Comparison of ENCODE assay signal across 12 mouse cellular contexts in genomic region chr12:79393636-79394035, GRCm38 (mm10).
"Had no signal": no experiment of that assay in that cellular context is flagged by ENCODE, and none has a peak within 500 bp of the region (broad histone marks: within the 10 kb centered on the region; RNA-seq: fewer than 3 reads in every experiment).

No protein-coding gene starts in this region.

- H3K9me3 ChIP-seq: limb, embryonic 15.5 days; liver, embryonic 12.5 days; midbrain, embryonic 10.5 days; midbrain, embryonic 15.5 days; neural tube, embryonic 13.5 days had no signal

- H3K27ac ChIP-seq: limb, embryonic 15.5 days; liver, embryonic 12.5 days; midbrain, embryonic 10.5 days; midbrain, embryonic 15.5 days; neural tube, embryonic 13.5 days had no signal

- ATAC-seq: inflammation-experienced regulatory T-cells, adult 6 months; intestine, postnatal 0 days; liver, embryonic 12.5 days; midbrain, embryonic 15.5 days had no signal

- H3K4me1 ChIP-seq: liver, embryonic 12.5 days; midbrain, embryonic 15.5 days; neural tube, embryonic 13.5 days had no signal

- H3K9ac ChIP-seq: limb, embryonic 15.5 days; liver, embryonic 12.5 days; midbrain, embryonic 15.5 days; neural tube, embryonic 13.5 days had no signal

- H3K27me3 ChIP-seq: limb, embryonic 15.5 days; liver, embryonic 12.5 days; midbrain, embryonic 15.5 days; neural tube, embryonic 13.5 days had no signal

- H3K4me3 ChIP-seq: limb, embryonic 15.5 days; liver, embryonic 12.5 days; midbrain, embryonic 10.5 days; midbrain, embryonic 15.5 days; neural tube, embryonic 13.5 days had no signal

- H3K4me2 ChIP-seq: limb, embryonic 15.5 days; liver, embryonic 12.5 days; midbrain, embryonic 15.5 days; neural tube, embryonic 13.5 days had no signal

- DNase-seq: kidney, adult 8-10 months; kidney, postnatal 25 days; lung, postnatal 10 days; right cerebral cortex, postnatal 14 days; thymus, postnatal 36 days had no signal

- H3K36me3 ChIP-seq: limb, embryonic 15.5 days; liver, embryonic 12.5 days; midbrain, embryonic 10.5 days; midbrain, embryonic 15.5 days; neural tube, embryonic 13.5 days had no signal
